9 mouse cellular contexts compared by ENCODE assay signal in genomic region chr11:82989357-82989756, GRCm38 (mm10). TPM values are rescaled to one million over a fixed set of nuclear protein-coding genes. Genes with fewer than 3 reads are reported as not detected.
A peak's percentile ranks its signal among the peaks of the same experiment; 100 is the strongest.
DNase-seq lines count a peak whose midpoint lies in the region; ATAC-seq and TF ChIP-seq lines count a peak whose summit lies in the region.
"Had no signal": no experiment of that assay in that cellular context is flagged by ENCODE, and none has a peak within 500 bp of the region (broad histone marks: within the 10 kb centered on the region; RNA-seq: fewer than 3 reads in every experiment).

No protein-coding gene starts in this region.

- DNase-seq in kidney, postnatal 0 days (ENCODE audit: low spot score) = peak; percentile 21
- DNase-seq in kidney, adult 8-10 months = no peak
- DNase-seq in embryonic facial prominence, embryonic 14.5 days (ENCODE audit: low spot score) = peak; percentile 60
- DNase-seq in limb, embryonic 11.5 days (ENCODE audit: low spot score) = peak; percentile 35
- DNase-seq in neural tube, embryonic 10.5 days (ENCODE audit: extremely low spot score, low spot score) = peak; percentile 34
- no peak for DNase-seq in left cerebral cortex, adult 8-10 months (ENCODE audit: low spot score in 2 of 2)
- no peak for DNase-seq in adrenal gland, adult 2 months
- DNase-seq: cerebellum, adult 11-12 months had no signal

- no peak overlapping the region for H3K9ac ChIP-seq in kidney, postnatal 0 days (ENCODE audit: low read depth, low read length)
- no peak overlapping the region for H3K9ac ChIP-seq in embryonic facial prominence, embryonic 14.5 days (ENCODE audit: low read depth, low read length)
- H3K9ac ChIP-seq in limb, embryonic 11.5 days (ENCODE audit: low read length) = no peak overlapping the region

- no peaks in the 10 kb centered on the region for H3K36me3 ChIP-seq in kidney, postnatal 0 days (ENCODE audit: insufficient read depth, low read length)
- H3K36me3 ChIP-seq in embryonic facial prominence, embryonic 14.5 days (ENCODE audit: control insufficient read depth, insufficient read depth, low read length) = peaks cover 26% of the 10 kb centered on the region
- no peaks in the 10 kb centered on the region; the same call in 1 of the 2 replicates for H3K36me3 ChIP-seq in limb, embryonic 11.5 days (ENCODE audit: control insufficient read depth, insufficient read depth, low read length)

- 22% methylated on average over 12 of the region's 12 CpGs for WGBS in kidney, postnatal 0 days
- WGBS in embryonic facial prominence, embryonic 14.5 days = 33% methylated on average over 12 of the region's 12 CpGs
- WGBS in limb, embryonic 11.5 days = 25% methylated on average over 12 of the region's 12 CpGs

- H3K4me2 ChIP-seq in kidney, postnatal 0 days (ENCODE audit: low read length) = peak overlapping the region; percentile 34; the same call in 1 of the 2 replicates
- peak overlapping the region; percentile 76 for H3K4me2 ChIP-seq in embryonic facial prominence, embryonic 14.5 days (ENCODE audit: low read depth, low read length)
- H3K4me2 ChIP-seq in limb, embryonic 11.5 days (ENCODE audit: low read depth, severe bottlenecking) = peak overlapping the region; percentile 25; the same call in 1 of the 2 replicates

- no peaks in the 10 kb centered on the region for H3K9me3 ChIP-seq in kidney, postnatal 0 days (replicated peaks; ENCODE audit: low read length)
- no peaks in the 10 kb centered on the region for H3K9me3 ChIP-seq in embryonic facial prominence, embryonic 14.5 days (ENCODE audit: control insufficient read depth, low read length)
- H3K9me3 ChIP-seq in limb, embryonic 11.5 days (ENCODE audit: control insufficient read depth, low read length) = no peaks in the 10 kb centered on the region

- H3K27ac ChIP-seq in kidney, postnatal 0 days = no peak overlapping the region
- no peak overlapping the region for H3K27ac ChIP-seq in embryonic facial prominence, embryonic 14.5 days (replicated peaks; ENCODE audit: low read depth, low read length)
- H3K27ac ChIP-seq in limb, embryonic 11.5 days (replicated peaks; ENCODE audit: low read depth, low read length) = no peak overlapping the region

- peak overlapping the region; percentile 6; the same call in 1 of the 2 replicates for H3K4me3 ChIP-seq in kidney, postnatal 0 days (replicated peaks; ENCODE audit: low read depth, low read length)
- peak overlapping the region; percentile 50; the same call in 1 of the 2 replicates for H3K4me3 ChIP-seq in embryonic facial prominence, embryonic 14.5 days (ENCODE audit: low read depth, low read length)
- no peak overlapping the region for H3K4me3 ChIP-seq in limb, embryonic 11.5 days (ENCODE audit: low read depth, low read length)

- no peak for ATAC-seq in kidney, postnatal 0 days (replicated peaks; ENCODE audit: low FRiP score, low read depth)
- no peak for ATAC-seq in embryonic facial prominence, embryonic 14.5 days (ENCODE audit: low read depth)
- no peak for ATAC-seq in limb, embryonic 11.5 days (ENCODE audit: insufficient number of reproducible peaks, low FRiP score, low TSS enrichment, low read depth)
- no peak for ATAC-seq in cerebellum, adult (ENCODE audit: insufficient number of reproducible peaks, low FRiP score, low TSS enrichment)

- no peaks in the 10 kb centered on the region for H3K4me1 ChIP-seq in kidney, postnatal 0 days (replicated peaks; ENCODE audit: insufficient read depth, low read length)
- peaks cover 9% of the 10 kb centered on the region; the same call in 1 of the 2 replicates for H3K4me1 ChIP-seq in embryonic facial prominence, embryonic 14.5 days (ENCODE audit: control insufficient read depth, insufficient read depth, low read length)
- H3K4me1 ChIP-seq in limb, embryonic 11.5 days (ENCODE audit: control insufficient read depth, insufficient read depth, low read length) = 0 out of 2 replicates have a peak, but pooled peaks cover 3% of the 10 kb centered on the region

- H3K27me3 ChIP-seq in kidney, postnatal 0 days (ENCODE audit: insufficient read depth, low read length) = no peaks in the 10 kb centered on the region
- H3K27me3 ChIP-seq in embryonic facial prominence, embryonic 14.5 days (replicated peaks; ENCODE audit: control insufficient read depth, insufficient read depth, low read length) = no peaks in the 10 kb centered on the region
- H3K27me3 ChIP-seq in limb, embryonic 11.5 days (ENCODE audit: control insufficient read depth, insufficient read depth, low read length) = no peaks in the 10 kb centered on the region

- TF ChIP-seq CTCF in kidney, postnatal 0 days (IDR thresholded peaks at IDR 0.05; ENCODE audit: low read depth) = no peak

RNA-seq across cellular contexts. Expression of gene Slfn9, which starts 2.3 kb away (rescaled TPM):
- polyA plus RNA-seq in kidney, postnatal 0 days (2015; fragmentation: Nextera tagmentation; extraction: Ambion mirVana) = 9.4 and 11.5 TPM in 2 replicates
- polyA plus RNA-seq in embryonic facial prominence, embryonic 14.5 days (2014; fragmentation: Nextera tagmentation; extraction: Ambion mirVana) = 16.6 and 17.1 TPM in 2 replicates
- 11.8 and 14.3 TPM in 2 replicates for polyA plus RNA-seq in limb, embryonic 11.5 days (2014; fragmentation: Nextera tagmentation; extraction: Ambion mirVana)
- total RNA-seq in left cerebral cortex, adult 8-10 months (2022) = under 1 TPM; 0.37 to 0.91 (median 0.62) TPM
- 1 to 10 TPM; 5.3 to 7.5 TPM for total RNA-seq in adrenal gland, adult 2 months (2021)
- 0.91 and 1.2 TPM in 2 replicates for polyA plus RNA-seq in adrenal gland, adult 2 months (2012; rRNA removed)

RNA-seq across cellular contexts. Expression of gene Slfn8, which starts 31.3 kb away (rescaled TPM):
- polyA plus RNA-seq in kidney, postnatal 0 days (2015; fragmentation: Nextera tagmentation; extraction: Ambion mirVana) = 0.33 and 0.36 TPM in 2 replicates
- polyA plus RNA-seq in embryonic facial prominence, embryonic 14.5 days (2014; fragmentation: Nextera tagmentation; extraction: Ambion mirVana) = 1.0 and 1.4 TPM in 2 replicates
- 0.26 and 0.48 TPM in 2 replicates for polyA plus RNA-seq in limb, embryonic 11.5 days (2014; fragmentation: Nextera tagmentation; extraction: Ambion mirVana)
- 1 to 10 TPM in 2 of 4 experiments, under 1 TPM in 2; 0.74 to 2.0 (median 1.1) TPM for total RNA-seq in left cerebral cortex, adult 8-10 months (2022)
- total RNA-seq in adrenal gland, adult 2 months (2021) = 1 to 10 TPM; 1.6 to 1.7 TPM
- polyA plus RNA-seq in adrenal gland, adult 2 months (2012; rRNA removed) = 0.48 and 0.77 TPM in 2 replicates

RNA-seq across cellular contexts. Expression of gene Slfn5, which starts 38.2 kb away (rescaled TPM):
- 19.5 and 21.1 TPM in 2 replicates for polyA plus RNA-seq in kidney, postnatal 0 days (2015; fragmentation: Nextera tagmentation; extraction: Ambion mirVana)
- 2.4 and 3.9 TPM in 2 replicates for polyA plus RNA-seq in embryonic facial prominence, embryonic 14.5 days (2014; fragmentation: Nextera tagmentation; extraction: Ambion mirVana)
- polyA plus RNA-seq in limb, embryonic 11.5 days (2014; fragmentation: Nextera tagmentation; extraction: Ambion mirVana) = 0.07 and 0.55 TPM in 2 replicates
- total RNA-seq in left cerebral cortex, adult 8-10 months (2022) = 1 to 10 TPM; 3.0 to 5.3 (median 3.4) TPM
- 10 to 100 TPM; 28.3 to 32.7 TPM for total RNA-seq in adrenal gland, adult 2 months (2021)
- polyA plus RNA-seq in adrenal gland, adult 2 months (2012; rRNA removed) = 2.2 and 2.3 TPM in 2 replicates

Comparison
In these comparisons a context has a peak if more than half of its experiments do, and no peak if none do; other contexts are left out.
1. DNase-seq: peak in kidney, postnatal 0 days (single experiment), embryonic facial prominence, embryonic 14.5 days (single experiment), limb, embryonic 11.5 days (single experiment) and neural tube, embryonic 10.5 days (single experiment); none in kidney, adult 8-10 months (0 of 2), left cerebral cortex, adult 8-10 months (0 of 2) and adrenal gland, adult 2 months (single experiment).
2. H3K4me2 ChIP-seq: peak in every context shown above with its lines; median percentile 76 in embryonic facial prominence, embryonic 14.5 days; 34 in kidney, postnatal 0 days; 25 in limb, embryonic 11.5 days.